Mouse (Mus musculus): Measurements from ENCODE around the gene Apol8.
"Not testable (repeated sequence)": the region's sequence is repeated elsewhere in the genome, so short reads cannot be mapped to it uniquely, and the experiment has no call there.

Apol8 gene

DNA sequence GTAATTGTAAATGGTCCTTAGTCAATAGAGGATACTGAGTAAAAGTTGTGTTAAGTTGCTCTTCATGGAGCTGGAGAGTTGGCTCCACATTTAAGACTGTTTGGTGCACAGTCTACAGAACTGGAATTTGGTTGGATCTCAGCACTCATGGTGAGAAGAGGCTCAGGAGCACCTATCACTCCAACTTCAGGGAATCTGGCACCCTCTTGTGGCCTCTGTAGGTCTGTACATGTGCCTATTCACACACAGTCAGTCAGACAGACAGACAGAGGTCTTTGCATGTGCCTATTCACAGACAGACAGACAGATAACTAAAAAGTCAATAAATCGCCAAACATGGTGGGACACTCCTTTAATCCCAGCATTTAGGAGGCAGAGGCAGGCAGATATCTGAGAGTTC is 6.3 kb downstream of the Apol8 start:
- no peak for DNase-seq (ENCODE audit: low spot score)

DNA sequence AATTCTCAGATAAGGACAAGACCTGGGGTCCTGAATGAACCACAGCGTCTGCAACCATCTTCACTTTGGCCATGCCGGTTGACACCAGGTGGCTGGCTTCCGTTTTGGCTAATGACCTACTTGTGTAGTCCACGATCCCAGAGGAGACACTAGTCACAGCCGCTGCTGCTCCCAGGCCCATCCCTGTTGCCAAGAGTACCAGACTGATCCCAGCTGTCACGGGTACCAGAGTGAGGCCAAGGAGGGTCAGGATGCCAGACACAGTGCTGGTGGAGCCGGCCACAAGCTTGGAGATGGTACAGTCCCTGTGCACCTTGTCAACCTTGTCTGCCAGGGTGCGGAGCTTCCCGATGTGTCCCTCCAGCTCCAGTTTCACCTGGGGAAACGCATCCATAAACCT is 7.1 kb downstream of the Apol8 start:
- no peak for DNase-seq (ENCODE audit: low spot score)

DNA sequence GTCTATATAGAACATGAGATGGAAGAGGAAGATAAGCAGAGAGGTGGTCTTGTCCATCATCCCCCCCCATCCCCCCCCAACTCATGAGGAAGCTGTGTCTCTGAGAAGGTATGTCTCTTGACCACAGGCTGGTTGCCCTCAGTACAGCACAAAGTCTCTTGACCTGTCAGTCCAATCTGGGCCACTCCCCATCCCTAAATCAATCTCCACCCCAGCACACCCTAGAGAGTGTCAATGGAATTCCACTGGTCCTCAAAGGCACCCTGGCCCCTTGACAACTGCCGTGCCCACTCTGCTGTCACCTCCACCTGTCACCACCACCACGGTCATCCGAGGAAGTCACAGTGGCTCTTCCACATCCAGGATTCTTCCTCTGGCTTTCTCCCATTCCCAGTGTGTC is 8.4 kb downstream of the Apol8 start:
- no peak for DNase-seq (ENCODE audit: low spot score)

DNA sequence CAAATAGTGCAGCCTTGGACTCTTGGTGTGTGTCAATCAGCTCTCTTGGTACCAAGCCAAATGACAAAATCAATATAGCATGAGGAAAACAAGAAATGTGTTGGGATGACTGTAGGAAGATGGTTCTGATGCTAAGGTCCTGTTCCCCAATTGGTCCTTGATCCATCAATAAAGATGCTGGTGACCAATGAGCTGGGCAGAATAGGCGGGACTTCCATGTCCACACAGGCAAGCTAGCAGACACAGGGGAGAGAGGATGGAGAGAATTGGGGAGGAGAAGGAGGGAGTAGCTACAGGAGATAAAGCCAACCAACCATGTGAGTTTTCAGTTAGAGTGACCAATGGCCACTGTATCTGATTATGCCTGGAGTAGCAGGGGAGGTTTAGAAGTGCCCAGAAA is 10.5 kb downstream of the Apol8 start:
- DNase-seq (ENCODE audit: low spot score), result no peak

DNA sequence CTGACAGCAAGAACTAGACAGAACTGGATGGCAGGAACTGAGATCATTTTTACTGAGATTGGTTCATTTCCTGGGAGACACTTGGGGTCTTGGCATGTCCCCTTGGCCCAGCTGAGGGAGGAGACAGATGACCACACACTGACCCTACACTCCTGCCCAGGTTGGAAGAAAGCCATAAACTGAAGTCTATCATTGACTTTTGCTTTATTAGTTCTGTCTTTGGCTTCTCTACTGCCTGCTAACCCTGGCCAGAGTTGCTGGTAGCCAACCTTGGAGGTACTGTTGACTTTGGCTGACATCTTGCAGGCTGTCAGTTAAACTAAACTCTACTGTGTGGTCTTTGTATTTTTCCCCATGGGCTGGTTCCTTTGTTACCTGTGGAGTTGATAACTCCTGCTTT is 11.7 kb downstream of the Apol8 start:
- DNase-seq (ENCODE audit: low spot score), result no peak

DNA sequence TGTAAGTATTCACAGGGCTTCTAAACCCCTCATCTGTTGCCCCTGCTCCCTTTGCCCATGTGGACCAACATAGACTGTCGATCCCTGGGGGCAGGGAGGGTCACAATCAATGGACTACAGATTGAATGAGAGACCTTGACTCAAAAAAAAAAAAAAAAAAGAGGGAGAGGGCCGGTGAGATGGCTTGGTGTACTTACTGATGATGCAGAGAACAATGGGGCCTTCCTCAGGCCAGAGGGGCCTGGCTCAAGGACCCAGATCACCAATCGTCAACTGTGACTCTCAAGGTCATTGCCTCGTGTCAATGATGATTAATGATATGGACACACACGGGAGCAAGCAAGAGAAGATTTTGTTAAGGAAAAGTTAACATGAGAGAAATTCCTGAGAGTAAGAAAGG is 12.2 kb downstream of the Apol8 start:
- no peak for DNase-seq (ENCODE audit: low spot score)

DNA sequence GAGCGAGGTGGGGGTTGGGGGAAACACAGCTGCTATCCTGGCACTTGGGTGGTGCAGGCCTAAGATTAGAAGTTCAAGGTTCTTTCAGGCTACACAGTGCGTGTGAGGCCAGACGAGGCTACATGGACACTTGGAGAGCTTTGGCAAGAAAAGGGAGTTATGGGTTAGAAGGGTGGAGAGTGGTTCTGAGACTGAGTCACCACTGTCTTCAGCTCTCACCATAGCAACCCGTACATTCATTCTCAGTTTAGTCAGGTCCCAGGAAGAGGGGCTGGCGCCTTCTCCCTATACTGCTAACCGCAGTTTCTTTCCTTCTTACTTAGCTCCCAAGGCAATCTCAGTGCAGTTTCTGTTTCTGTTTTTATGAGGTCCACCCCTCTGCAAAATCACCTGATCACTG is 15.2 kb downstream of the Apol8 start:
- not testable (repeated sequence) for DNase-seq (ENCODE audit: low spot score)

DNA sequence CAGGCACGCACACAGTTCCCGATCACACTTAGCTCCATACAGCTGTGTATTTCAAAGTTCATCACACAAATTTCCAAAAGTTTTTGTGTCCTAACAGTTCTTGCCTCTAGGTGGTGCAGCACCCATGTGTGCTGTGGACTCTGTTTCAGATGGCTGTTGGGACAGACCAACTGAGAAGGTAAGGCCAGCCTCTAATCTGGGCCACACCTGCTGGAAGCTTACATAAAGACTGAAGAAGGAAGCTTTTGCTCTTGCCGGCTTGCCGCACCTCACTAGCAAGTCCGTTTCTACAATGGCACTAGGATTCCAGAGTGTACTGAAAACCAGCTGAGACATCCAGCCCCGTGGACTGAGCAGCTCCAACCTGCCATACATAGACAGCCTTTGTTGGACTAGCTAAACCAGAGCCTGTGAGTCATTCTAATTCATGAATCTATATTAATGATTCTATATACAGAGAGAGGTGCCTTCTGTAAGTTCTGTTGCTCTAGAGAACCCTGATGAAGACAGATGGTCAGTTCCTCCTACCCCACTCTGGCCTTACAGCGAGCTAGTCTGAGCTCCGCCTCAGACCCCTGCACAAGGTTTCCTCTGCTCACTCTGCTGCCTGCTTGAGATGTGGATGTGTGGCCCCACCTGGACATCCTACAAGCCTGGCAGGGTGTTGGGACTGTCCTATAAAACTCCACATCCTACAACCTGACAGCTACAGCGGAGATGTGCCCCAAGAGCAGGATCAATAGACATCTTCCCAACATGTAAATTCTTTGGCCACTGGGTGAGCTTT is 16.1 kb downstream of the Apol8 start:
- DNase-seq (ENCODE audit: low spot score), result no peak

DNA sequence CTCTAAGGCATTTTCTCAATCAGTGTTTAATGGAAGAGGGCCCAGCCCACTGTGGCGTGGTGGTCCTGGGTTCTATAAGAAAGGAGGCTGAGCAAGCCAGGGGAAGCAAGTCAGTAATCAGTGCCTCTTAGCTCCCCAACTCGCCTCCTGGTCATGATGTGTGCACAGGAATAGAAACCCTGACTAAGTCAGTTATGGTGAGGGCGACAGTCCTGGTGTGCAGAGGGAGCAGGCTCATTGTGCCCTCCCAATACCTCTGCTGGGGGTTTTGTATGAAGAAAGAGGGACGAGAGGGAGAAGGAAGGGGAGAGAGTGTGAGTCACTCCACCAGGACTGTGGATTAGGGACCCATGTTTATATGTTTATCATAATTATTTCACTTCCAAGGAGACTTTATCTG is 22.9 kb downstream of the Apol8 start:
- not testable (repeated sequence) for DNase-seq (ENCODE audit: low spot score)

DNA sequence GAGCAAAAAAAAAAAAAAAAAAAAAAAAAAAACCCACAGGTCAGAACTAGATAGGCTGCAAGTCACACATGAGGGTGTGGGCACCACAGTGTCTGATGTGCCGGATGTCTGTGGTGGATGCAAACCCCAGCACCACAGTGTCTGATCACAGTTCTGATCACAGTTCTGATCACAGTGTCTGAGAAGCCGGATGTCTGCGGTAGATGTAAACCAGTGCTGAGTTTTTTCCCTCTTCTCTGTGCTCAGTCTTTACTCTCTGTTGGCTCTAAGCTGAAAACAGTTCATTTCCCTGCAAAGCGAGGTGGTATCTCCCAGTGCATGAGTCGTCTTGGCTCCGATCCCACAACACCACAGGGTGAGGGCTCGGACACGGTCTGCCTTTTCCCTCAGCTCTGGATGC is 23.4 kb downstream of the Apol8 start:
- DNase-seq (ENCODE audit: low spot score), result not testable (repeated sequence)

DNA sequence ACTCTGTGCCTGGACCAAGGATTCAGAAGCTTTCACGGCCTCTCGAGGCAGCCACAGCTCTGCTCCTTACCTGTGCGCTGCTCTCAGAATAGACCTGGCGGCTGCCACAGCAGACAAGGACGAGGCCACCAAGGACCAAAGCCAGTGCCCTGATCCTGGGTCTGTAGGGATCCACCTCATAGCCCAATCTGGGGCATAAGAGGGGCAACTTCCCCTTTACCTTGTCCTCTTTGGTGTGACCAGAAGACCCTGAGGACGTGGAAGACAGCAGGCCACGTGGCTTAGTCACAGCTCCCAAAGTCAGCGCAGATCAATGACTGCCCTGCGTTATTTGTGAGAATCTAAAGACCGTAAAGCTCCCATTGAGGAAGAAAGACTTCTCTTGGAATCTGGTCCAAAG is 24.0 kb downstream of the Apol8 start:
- DNase-seq (ENCODE audit: low spot score), result not testable (repeated sequence)

DNA sequence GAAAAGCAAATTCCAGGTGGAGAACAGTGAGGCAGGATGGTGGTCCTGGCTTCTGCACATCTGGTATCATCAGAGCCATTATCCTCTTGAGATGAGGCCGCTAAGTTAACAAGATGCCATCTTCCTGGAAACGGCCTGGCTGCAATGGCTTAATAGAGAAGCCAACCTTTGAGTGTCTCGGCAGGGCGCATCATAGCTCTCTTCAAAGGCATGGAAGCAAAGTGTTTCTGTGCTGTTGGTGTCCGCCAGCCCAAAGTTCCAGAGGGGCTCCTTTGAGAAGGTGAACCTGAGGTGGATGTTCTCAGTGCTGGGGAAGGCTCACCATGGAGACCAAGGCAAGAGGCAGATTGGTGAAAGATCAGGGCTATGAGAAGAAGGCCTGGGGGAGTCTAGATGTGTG is 25.2 kb downstream of the Apol8 start:
- DNase-seq (ENCODE audit: low spot score), result no peak

DNA sequence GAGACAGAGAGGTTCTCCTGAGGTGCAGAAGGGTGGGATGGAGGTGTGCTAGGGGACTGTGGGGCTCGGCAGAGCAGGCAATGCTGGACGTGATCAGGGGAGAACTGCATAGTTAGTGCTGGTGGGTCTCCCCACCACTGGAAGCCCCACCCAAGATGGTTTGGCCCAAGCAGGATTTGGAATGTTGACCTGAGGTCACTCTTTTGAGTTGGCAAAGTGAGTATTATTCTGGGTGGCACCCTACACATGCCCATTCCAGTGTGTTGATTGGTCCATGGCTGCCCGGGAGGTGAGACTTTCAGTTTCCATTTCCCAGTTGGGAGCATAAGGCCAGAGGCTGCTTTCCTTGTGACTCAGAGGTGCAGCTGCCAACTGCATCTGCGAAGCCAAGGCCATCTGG is 28.1 kb downstream of the Apol8 start, which contains the start of gene Apol9b:
Gene Apol9b, plus strand, starts transcription at position 301 of the 400 bp plus-strand sequence.
- not testable (repeated sequence) for DNase-seq (ENCODE audit: low spot score)

DNA sequence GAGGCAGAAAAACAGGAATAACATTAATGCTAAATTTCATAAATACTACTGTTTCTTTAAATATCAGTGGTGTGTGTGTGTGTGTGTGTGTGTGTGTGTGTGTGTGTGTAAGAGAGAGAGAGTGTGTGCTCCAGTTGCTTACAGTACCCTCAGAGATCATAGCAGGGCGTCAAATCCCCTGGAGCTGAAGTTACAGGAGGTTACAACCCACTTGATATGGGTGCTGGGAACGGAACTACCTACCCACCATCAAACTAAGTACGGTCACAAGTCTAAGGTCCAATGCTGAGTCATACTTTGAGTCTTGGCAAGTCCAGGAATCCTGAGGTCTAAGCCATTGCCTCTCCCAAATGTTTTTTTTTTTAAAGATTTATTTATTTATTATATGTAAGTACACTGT is 29.1 kb downstream of the Apol8 start:
- not testable (repeated sequence) for DNase-seq (ENCODE audit: low spot score)

DNA sequence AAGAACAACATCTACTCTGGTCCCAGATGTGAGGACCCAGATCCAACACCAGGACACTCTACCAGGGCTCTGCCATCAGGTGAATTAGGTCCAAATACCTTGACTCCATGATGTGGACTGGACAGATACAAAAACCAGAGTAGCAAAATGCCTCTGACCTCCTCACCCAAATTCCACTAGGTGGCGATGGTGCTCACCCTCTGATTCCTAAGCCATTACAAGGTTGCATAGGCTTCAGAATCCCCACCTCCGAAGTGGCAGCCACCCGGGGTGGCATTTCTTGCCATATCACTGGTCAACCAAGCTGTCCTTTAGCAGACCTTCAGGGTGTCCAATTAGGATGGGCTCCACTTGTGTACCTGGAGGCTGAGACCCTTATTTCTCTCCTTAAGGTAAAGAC is 29.7 kb downstream of the Apol8 start:
- not testable (repeated sequence) for DNase-seq (ENCODE audit: low spot score)

DNA sequence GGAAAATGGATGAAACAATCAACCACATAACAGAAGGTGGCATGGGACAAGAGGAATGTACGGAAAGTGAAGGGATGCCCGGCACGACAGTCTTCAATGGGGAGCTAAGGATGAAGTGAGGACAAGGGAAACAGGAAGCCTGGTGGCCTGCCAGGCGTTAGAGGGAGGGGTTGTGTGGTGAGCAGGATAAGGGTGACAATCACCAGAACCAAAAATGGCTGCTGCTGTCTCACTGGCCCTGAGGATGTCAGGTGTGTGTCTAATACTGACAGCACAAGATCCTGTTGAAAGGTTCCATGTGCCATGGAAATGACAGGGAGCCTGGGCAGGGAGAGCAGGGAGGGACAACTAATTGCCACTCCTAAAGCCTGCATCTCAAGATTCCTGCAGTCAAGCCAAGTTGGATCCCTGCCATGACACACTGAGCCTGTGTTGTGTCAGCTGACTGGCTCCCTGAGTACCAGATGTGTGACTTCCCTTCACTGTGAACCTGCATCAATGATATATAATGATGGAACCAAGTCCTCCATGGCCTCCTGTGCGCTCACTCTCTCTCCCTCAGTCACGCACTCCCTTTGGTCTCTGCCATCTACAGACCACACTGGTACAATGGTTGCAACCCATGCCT is 31.3 kb downstream of the Apol8 start:
- not testable (repeated sequence) for DNase-seq (ENCODE audit: low spot score)

DNA sequence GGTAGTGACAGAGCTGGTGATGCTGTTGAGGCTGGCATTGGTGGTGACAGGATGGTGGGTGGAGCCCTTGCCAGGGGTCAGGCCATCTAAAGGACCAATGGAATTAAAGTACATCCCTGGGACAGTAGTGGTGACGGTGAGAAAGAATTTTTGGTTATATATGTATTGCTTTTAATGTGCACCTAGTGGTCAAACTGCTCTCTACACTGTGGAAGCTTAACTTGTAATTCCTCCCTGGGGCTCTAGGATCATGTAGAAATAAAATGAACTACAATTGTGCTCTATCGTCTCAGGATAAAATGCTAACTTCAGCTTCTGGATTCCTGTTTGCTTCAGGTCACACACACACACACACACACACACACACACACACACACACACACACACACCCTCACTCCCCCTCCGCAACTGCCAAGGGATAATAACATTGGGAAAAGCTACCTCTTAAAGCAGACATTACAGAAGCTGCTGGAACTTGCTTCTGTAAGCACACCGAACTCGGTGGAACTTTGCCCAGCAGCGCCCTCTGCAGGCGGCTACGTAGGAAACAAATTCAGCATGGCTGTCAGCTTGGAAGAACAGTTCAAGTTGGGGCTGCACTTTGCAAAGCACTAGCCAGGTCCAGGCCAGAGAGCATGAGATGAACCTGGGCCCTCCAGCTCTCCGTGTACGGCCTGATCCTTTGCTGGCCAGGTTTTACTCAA is 32.4 kb downstream of the Apol8 start:
- DNase-seq (ENCODE audit: low spot score), result not testable (repeated sequence)

DNA sequence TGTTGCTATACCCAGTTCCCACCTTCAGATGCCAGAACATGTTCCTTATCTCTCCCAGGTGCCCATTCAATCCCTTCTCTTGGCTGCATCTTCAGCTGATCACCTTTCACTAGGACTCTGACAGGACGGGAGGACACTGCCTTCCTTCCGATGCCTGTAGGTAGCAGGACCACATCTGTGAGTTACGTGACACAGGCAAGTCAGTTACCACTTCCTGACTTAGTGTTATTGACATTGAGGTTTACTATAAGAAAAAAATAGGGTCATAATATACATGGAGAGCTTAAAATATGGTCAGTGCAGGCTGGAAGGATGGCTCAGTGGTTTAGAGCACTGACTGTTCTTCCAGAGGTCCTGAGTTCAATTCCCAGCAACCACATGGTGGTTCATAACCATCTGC is 35.3 kb downstream of the Apol8 start:
- not testable (repeated sequence) for DNase-seq (ENCODE audit: low spot score)

DNA sequence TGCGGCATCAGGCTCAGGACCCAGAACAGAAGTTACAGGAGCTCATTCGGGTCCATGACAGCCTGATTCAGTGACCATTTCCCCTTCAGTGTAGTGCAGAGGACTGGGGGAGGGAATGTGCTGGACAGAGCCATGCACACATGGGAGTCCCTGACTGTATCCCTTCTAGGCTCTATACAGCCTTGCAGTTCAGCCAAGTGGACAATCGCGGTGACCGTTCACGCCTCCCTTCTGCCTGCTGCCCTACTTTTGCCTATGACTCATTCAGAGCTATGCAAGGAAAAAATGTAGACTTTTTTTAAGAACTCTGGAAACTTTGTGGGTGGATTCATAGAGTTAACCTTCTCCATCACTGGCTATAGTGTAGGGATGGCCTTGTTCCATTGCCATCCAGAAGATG is 38.6 kb downstream of the Apol8 start:
- not testable (repeated sequence) for DNase-seq (ENCODE audit: low spot score)

DNA sequence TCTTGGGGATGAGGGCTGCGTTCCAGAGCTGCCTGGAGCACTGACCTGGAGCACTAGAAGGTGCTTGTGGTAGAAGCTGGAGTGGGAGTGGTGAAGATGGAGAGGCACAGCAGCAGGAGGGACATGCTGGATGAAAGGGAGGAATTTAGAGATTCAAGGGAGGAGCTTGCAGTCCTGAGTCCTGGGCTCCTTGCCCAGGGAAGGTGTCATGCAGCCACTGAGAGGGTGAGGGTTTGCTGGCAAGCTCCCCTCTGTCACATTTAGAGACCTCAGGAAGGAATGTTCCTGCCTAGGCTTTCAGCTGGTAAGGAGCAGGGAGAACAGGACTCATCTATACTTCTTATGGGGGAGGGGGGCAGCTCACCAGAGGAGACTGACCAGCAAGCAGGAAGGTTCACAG is 47.9 kb downstream of the Apol8 start:
- DNase-seq (ENCODE audit: low spot score), result not testable (repeated sequence)

DNA sequence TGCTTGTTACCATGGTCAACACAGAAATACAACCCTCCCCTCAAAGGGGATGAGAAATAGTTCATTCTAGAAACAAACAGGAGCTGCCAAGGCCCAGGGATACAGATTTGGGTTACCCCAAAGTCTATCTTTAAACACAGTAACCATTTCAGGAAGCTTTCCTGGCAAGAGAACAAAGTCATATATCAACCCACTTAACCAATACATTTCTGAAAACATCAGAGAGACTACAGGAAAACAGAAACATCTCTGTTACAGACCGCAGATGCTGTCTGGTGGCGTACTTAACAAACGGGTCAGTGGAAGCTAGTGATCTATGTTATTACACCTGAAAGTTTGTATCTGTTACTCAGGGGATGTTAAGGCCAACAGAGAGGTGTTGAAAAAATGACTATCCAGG is 51.5 kb downstream of the Apol8 start:
- DNase-seq (ENCODE audit: low spot score), result not testable (repeated sequence)

DNA sequence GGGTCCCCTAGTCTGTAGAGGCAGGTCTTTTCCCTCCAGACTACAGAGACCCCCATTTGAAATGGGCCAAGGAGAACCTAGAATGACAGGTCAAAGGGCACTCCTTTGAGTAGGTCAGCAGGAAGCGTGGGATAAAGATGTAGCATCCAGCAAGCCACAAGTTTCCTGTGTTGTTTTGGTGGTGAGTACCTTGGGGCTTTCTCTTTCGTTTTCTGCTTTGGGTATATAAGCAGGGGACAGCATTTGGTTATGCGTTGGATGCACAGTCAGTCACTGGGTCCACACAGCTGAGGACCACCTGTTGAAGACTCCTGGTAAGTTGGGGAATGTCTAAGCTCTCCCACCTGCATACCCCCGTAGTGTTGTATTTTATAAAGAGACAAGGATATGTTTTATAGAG is 58.1 kb downstream of the Apol8 start, which contains the start of gene Apol7e:
Gene Apol7e, plus strand, starts transcription at position 202 of the 400 bp plus-strand sequence.
- not testable (repeated sequence) for DNase-seq (ENCODE audit: low spot score)

Data from yolk sac, embryonic 10.5 days (tissue).